Mouse (Mus musculus) ES-E14 (cell line): ENCODE data around the gene Sympk.

Experiments
- HCFC1 ChIP-seq: IDR thresholded peaks from 2 replicates; pipeline ENCODE4 v1.6.1; 2012; ENCODE audit warnings: low read length, inconsistent platforms, borderline replicate concordance; ENCODE audit not compliant: insufficient read depth
- ZC3H11A ChIP-seq: IDR thresholded peaks from 2 replicates; pipeline ENCODE4 v1.6.1; 2012; ENCODE audit warnings: low read depth, mild to moderate bottlenecking, inconsistent platforms, low read length, borderline replicate concordance
- ZNF384 ChIP-seq: IDR thresholded peaks from 2 replicates; pipeline ENCODE4 v1.6.1; 2012; ENCODE audit warnings: low read depth, low read length, inconsistent platforms

GRCm38 (mm10) chr7:19003902-19004630 lies 20.1 kb upstream of the Sympk start, which contains the start of gene Irf2bp1:
- no peak for TF ChIP-seq ZNF384
- no peak for TF ChIP-seq ZC3H11A
- TF ChIP-seq HCFC1 = peak; percentile 94
